Mouse (Mus musculus): Measurements from ENCODE around the gene Gm7324. TPM values are rescaled to one million over a fixed set of nuclear protein-coding genes. Genes with fewer than 3 reads are reported as not detected.
"Not testable (repeated sequence)": the region's sequence is repeated elsewhere in the genome, so short reads cannot be mapped to it uniquely, and the experiment has no call there.

Gm7324 gene
- 2.1 and 10.4 TPM in 2 replicates for polyA plus RNA-seq (2012)

DNA sequence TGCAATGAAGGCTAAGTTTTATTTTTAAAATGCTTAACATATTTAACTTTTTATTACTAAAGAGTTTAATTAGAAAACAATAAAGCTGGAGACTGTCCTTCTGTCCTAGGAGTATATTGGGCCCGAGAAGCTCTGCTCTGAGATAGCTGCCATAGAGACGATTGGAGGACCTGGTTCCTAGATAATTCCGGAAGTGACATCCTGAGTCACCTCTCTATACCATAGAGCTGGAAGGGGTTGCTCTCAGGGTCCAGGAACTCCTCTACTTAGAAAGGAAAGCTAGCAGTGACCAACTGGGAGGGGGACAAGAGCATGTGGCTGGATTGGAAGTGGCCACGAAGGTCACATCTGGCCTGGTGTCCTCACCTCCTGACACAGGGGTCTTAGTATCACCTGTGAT lies at the start of gene Gm7324:
Gene Gm7324, plus strand, starts transcription at position 208 of the 400 bp plus-strand sequence.
- not testable (repeated sequence) for TF ChIP-seq GATA1 (IDR thresholded peaks at IDR 0.05; ENCODE audit: low read length)

DNA sequence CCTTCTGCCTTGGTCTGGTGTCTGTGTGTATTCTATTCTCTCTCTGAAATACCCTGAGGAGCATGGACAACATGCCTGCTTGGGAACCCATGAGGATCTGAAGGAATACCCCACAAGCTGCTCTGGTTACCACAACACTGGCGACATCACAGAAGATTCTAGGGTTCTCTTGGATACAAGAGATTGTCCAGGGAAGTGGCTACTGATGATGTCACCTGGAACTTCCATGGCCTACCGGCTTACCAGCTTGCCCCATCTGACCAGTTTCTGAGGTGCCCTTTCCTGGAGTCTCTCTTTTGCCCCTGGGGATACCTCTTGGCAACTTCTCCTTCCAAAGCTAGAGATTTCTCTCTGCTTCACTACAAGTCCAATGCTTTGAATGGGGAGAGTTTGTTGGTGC lies 20.5 kb upstream of the Gm7324 start, which contains the start of gene Gm8165:
Gene Gm8165, minus strand, starts transcription at position 101 of the 400 bp plus-strand sequence.
- TF ChIP-seq GATA1 (IDR thresholded peaks at IDR 0.05; ENCODE audit: low read length), result not testable (repeated sequence)

DNA sequence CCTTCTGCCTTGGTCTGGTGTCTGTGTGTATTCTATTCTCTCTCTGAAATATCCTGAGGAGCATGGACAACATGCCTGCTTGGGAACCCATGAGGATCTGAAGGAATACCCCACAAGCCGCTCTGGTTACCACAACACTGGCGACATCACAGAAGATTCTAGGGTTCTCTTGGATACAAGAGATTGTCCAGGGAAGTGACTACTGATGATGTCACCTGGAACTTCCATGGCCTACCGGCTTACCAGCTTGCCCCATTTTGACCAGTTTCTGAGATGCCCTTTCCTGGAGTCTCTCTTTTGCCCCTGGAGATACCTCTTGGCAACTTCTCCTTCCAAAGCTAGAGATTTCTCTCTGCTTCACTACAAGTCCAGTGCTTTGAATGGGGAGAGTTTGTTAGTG lies 29.8 kb downstream of the Gm7324 start, which contains the start of gene Gm16506:
Gene Gm16506, minus strand, starts transcription at position 101 of the 400 bp plus-strand sequence.
- TF ChIP-seq GATA1 (IDR thresholded peaks at IDR 0.05; ENCODE audit: low read length), result not testable (repeated sequence)

DNA sequence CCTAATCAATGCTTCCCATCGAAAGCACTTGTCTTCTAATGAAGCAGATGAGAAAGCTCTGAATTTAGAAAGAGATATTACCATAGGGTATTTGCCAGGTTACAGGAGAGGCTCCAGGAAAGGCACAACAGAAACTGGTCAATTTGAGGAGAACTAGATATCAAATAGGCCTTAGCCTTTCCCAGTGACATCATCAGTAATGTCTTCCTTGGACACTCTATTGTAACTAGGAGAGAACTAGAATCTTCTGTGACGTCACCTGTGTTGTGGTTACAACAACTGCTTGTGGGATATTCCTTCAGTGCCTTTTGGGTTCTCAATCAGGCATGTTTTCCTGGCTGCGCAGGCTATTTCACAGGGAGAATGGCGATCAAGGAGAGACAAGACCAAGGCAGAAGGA lies 49.9 kb downstream of the Gm7324 start, which contains the start of gene Gm6526:
Gene Gm6526, plus strand, starts transcription at position 301 of the 400 bp plus-strand sequence.
- TF ChIP-seq GATA1 (IDR thresholded peaks at IDR 0.05; ENCODE audit: low read length), result not testable (repeated sequence)

Other genes with a start within 250 kb of the Gm7324 start
- gene Gm5799, start 154.3 kb upstream of the Gm7324 start, polyA plus RNA-seq (2012), result not detected in 2 replicates
- not detected in 2 replicates for gene Gm17654, start 118.7 kb upstream of the Gm7324 start, polyA plus RNA-seq (2012)
- gene Gm10375, start 89.8 kb upstream of the Gm7324 start, polyA plus RNA-seq (2012), result not detected in 2 replicates
- gene Gm8165, start 20.6 kb upstream of the Gm7324 start, polyA plus RNA-seq (2012), result not detected in 2 replicates
- gene Gm16506, start 29.7 kb downstream of the Gm7324 start, polyA plus RNA-seq (2012), result not detected in 2 replicates
- 0.14 and 0.17 TPM in 2 replicates for gene Gm6526, start 50.0 kb downstream of the Gm7324 start, polyA plus RNA-seq (2012)
- gene Gm8180, start 86.9 kb downstream of the Gm7324 start, polyA plus RNA-seq (2012), result not detected in 2 replicates
- gene Ear1, start 177.7 kb downstream of the Gm7324 start, polyA plus RNA-seq (2012), result not detected in 2 replicates
- gene Ear10, start 225.7 kb downstream of the Gm7324 start, polyA plus RNA-seq (2012), result not detected in 2 replicates
- 0.04 and 0.11 TPM in 2 replicates for gene Gm8113, start 227.6 kb downstream of the Gm7324 start, polyA plus RNA-seq (2012)